Mouse (Mus musculus) testis, adult 2 months (tissue): ENCODE data around the gene Plppr3.

Source experiments
- CTCF ChIP-seq: fragments of 200-500 bp; IDR thresholded peaks from 2 replicates; pipeline ENCODE4 v1.5.1; 2012; ENCODE audit warnings: low read depth, mild to moderate bottlenecking, inconsistent platforms, low read length, moderate library complexity; ENCODE audit not compliant: control insufficient read depth, insufficient read depth, insufficient replicate concordance
- POLR2A ChIP-seq: fragments of 200-500 bp; IDR thresholded peaks from 2 replicates; pipeline ENCODE4 v1.6.1; 2012; ENCODE audit warnings: low read depth, mild to moderate bottlenecking, inconsistent platforms, low read length, moderate library complexity; ENCODE audit not compliant: control insufficient read depth

GRCm38 (mm10) chr10:79842322-79842721 lies 32.1 kb downstream of the Plppr3 start:
- TF ChIP-seq CTCF (no peak), POLR2A (no peak)
